Mouse (Mus musculus): ENCODE measurements around the gene Rlim. TPM values are rescaled to one million over a fixed set of nuclear protein-coding genes. Genes with fewer than 3 reads are reported as not detected.

Gene Rlim
- polyA plus RNA-seq (2014; fragmentation: Illumina TruSeq; extraction: RNeasy Lipid Tissue Mini Kit (QIAGEN cat#74804); ENCODE audit: low read depth, low replicate concordance) = 74.2 TPM

DNA sequence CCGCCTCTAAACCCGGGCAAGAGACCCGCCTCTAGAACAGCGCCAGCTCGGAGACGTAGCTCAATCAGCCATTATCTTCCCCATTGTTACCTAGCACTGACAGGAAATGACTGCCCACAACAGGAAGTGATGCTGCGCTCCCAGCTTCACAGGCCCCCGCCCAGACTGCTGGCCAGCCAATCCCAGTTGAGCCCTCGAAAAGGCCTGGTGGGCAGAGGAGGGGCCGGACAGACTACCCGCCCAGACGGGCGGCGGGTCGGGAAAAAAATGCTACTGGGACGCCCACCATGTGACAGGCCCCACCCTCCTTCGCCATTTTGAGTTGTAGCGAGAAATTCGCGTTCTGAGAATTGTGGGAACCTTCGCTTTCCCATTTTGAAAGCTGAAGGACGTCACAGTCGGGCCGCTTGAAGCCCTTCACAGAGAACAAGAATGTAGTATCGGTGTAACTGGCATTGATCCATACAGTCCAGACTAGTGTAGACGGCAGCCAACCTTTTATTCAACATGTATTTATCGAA lies at the start of gene Rlim:
Gene Rlim (minus strand): TSS at position 116 of the 521 bp plus-strand sequence.

Other genes starting within 250 kb of the Rlim start
- gene Slc16a2, start 159.3 kb downstream of the Rlim start, polyA plus RNA-seq (2014; fragmentation: Illumina TruSeq; extraction: RNeasy Lipid Tissue Mini Kit (QIAGEN cat#74804); ENCODE audit: low read depth, low replicate concordance) = 2.6 TPM
- 1.5 TPM for gene Nexmif, start 219.9 kb upstream of the Rlim start, polyA plus RNA-seq (2014; fragmentation: Illumina TruSeq; extraction: RNeasy Lipid Tissue Mini Kit (QIAGEN cat#74804); ENCODE audit: low read depth, low replicate concordance)